Mouse (Mus musculus) neural tube, embryonic 12.5 days (tissue): Measurements from ENCODE around the gene Slc22a14. TPM values are rescaled to one million over a fixed set of nuclear protein-coding genes. Genes with fewer than 3 reads are reported as not detected.

ENCODE experiments used
- ATAC-seq: fragments of 200-750 bp; cut with Nextera tagmentation; 2 replicates; pipeline ENCODE4 v1.8.0; 2017; ENCODE audit warnings: low read depth, mild to moderate bottlenecking, moderate TSS enrichment, moderate library complexity; ENCODE audit not compliant: low FRiP score
- H3K27ac ChIP-seq: fragments of 300-500 bp; sonication (generic); 2 replicates; pipeline ENCODE4 v1.5.1; 2016
- H3K27me3 ChIP-seq: fragments of 300-500 bp; sonication (generic); replicated peaks from 2 replicates; pipeline ENCODE4 v1.6.1; 2016; ENCODE audit warnings: mild to moderate bottlenecking
- H3K36me3 ChIP-seq: fragments of 300-500 bp; sonication (generic); 2 replicates; pipeline ENCODE4 v1.6.1; 2016; ENCODE audit warnings: mild to moderate bottlenecking
- H3K4me1 ChIP-seq: fragments of 300-500 bp; sonication (generic); 2 replicates; pipeline ENCODE4 v1.6.1; 2016
- H3K4me2 ChIP-seq: fragments of 300-500 bp; sonication (generic); replicated peaks from 2 replicates; pipeline ENCODE4 v1.6.1; 2016; ENCODE audit warnings: mild to moderate bottlenecking
- H3K4me3 ChIP-seq: fragments of 300-500 bp; sonication (generic); 2 replicates; pipeline ENCODE4 v1.5.1; 2016
- H3K9ac ChIP-seq: fragments of 300-500 bp; sonication (generic); 2 replicates; pipeline ENCODE4 v1.6.1; 2016; ENCODE audit warnings: mild to moderate bottlenecking
- H3K9me3 ChIP-seq: fragments of 300-500 bp; sonication (generic); 2 replicates; pipeline ENCODE4 v1.6.1; 2016; ENCODE audit warnings: mild to moderate bottlenecking
- WGBS: fragments of 180-500 bp; shearing (Covaris S2); methylation state at CpG from one replicate; pipeline ENCODE4 v1.1.7; 2016; 5-methylcytosine and 5-hydroxymethylcytosine counted together
- polyA plus RNA-seq: library from polyadenylated mRNA; unstranded; fragments of >200 nt; fragmentation: Nextera tagmentation; extraction: Ambion mirVana; gene quantifications from 2 replicates; pipeline ENCODE4 v1.2.1, GENCODE M21; 2016

The Slc22a14 gene
- polyA plus RNA-seq, 1 experiment from 2014 or later: not detected

- no peaks in the 10 kb centered on the region for H3K27me3 ChIP-seq
- 89% methylated on average over 7 of the region's 7 CpGs for WGBS
- H3K9me3 ChIP-seq: no peaks in the 10 kb centered on the region
- no peaks in the 10 kb centered on the region for H3K4me1 ChIP-seq
- no peak for ATAC-seq
- H3K27ac ChIP-seq: no peak overlapping the region
- no peaks in the 10 kb centered on the region for H3K36me3 ChIP-seq
- H3K4me3 ChIP-seq: no peak overlapping the region
- no peak overlapping the region for H3K9ac ChIP-seq
- no peak overlapping the region for H3K4me2 ChIP-seq
These were observed 200.6 kb downstream of the Slc22a14 start for GRCm38 (mm10) chr9:119164743-119165142.

GRCm38 (mm10) chr9:119160689-119161088, 204.7 kb downstream of the Slc22a14 start:
- H3K4me2 ChIP-seq: no peak overlapping the region
- no peak for ATAC-seq
- WGBS: 88% methylated on average over 3 of the region's 3 CpGs
- no peak overlapping the region for H3K9ac ChIP-seq
- no peaks in the 10 kb centered on the region for H3K4me1 ChIP-seq
- no peak overlapping the region for H3K4me3 ChIP-seq
- peaks cover 17% of the 10 kb centered on the region for H3K27me3 ChIP-seq
- no peaks in the 10 kb centered on the region for H3K9me3 ChIP-seq
- H3K27ac ChIP-seq: no peak overlapping the region
- no peaks in the 10 kb centered on the region for H3K36me3 ChIP-seq

GRCm38 (mm10) chr9:119158861-119159260, 206.5 kb downstream of the Slc22a14 start, which contains the start of gene Gm47289:
TSS of gene Gm47289 (plus strand) at chr9:119159161.
- WGBS: 62% methylated on average over 4 of the region's 4 CpGs
- no peaks in the 10 kb centered on the region for H3K36me3 ChIP-seq
- H3K9ac ChIP-seq: no peak within 1 kb of the TSS
- peaks cover 20% of the 10 kb centered on the region for H3K27me3 ChIP-seq
- H3K9me3 ChIP-seq: no peaks in the 10 kb centered on the region
- no peak within 1 kb of the TSS for H3K27ac ChIP-seq
- H3K4me1 ChIP-seq: no peaks in the 10 kb centered on the region
- H3K4me3 ChIP-seq: no peak within 1 kb of the TSS
- no peak for ATAC-seq
- no peak within 1 kb of the TSS for H3K4me2 ChIP-seq

- no peaks in the 10 kb centered on the region for H3K9me3 ChIP-seq
- no peaks in the 10 kb centered on the region for H3K4me1 ChIP-seq
- H3K27me3 ChIP-seq: peaks cover 20% of the 10 kb centered on the region
- 1% methylated on average over 64 of the region's 65 CpGs for WGBS
- peak within 1 kb of the TSS; percentile 49 for H3K4me3 ChIP-seq
- H3K27ac ChIP-seq: no peak within 1 kb of the TSS
- peak within 1 kb of the TSS; percentile 74 for H3K4me2 ChIP-seq
- peak; percentile 89 for ATAC-seq
- no peaks in the 10 kb centered on the region for H3K36me3 ChIP-seq
- peak within 1 kb of the TSS; percentile 56 for H3K9ac ChIP-seq
These were observed 208.8 kb downstream of the Slc22a14 start, which contains the start of gene Acaa1b for GRCm38 (mm10) chr9:119156278-119157201. TSS of gene Acaa1b (minus strand) at chr9:119157093.

- WGBS: 54% methylated on average over 7 of the region's 7 CpGs
- Histone ChIP-seq H3K4me2 (peak overlapping the region; percentile 74), H3K36me3 (no peaks in the 10 kb centered on the region), H3K9me3 (no peaks in the 10 kb centered on the region), H3K4me3 (no peak overlapping the region), H3K27me3 (peaks cover 20% of the 10 kb centered on the region), H3K9ac (no peak overlapping the region), H3K27ac (no peak overlapping the region), H3K4me1 (no peaks in the 10 kb centered on the region)
- ATAC-seq: no peak
These were observed 209.5 kb downstream of the Slc22a14 start for GRCm38 (mm10) chr9:119155826-119156225.

- Histone ChIP-seq H3K27me3 (peaks cover 20% of the 10 kb centered on the region), H3K36me3 (no peaks in the 10 kb centered on the region), H3K27ac (no peak overlapping the region), H3K9ac (no peak overlapping the region), H3K4me1 (no peaks in the 10 kb centered on the region), H3K9me3 (no peaks in the 10 kb centered on the region), H3K4me2 (no peak overlapping the region), H3K4me3 (no peak overlapping the region)
- WGBS: 85% methylated on average over 8 of the region's 8 CpGs
- ATAC-seq: no peak
These were observed 209.9 kb downstream of the Slc22a14 start for GRCm38 (mm10) chr9:119155416-119155815.

GRCm38 (mm10) chr9:119151751-119152150, 213.6 kb downstream of the Slc22a14 start:
- ATAC-seq: no peak
- Histone ChIP-seq H3K27ac (no peak overlapping the region), H3K9me3 (no peaks in the 10 kb centered on the region), H3K36me3 (no peaks in the 10 kb centered on the region), H3K4me3 (no peak overlapping the region), H3K27me3 (peaks cover 8% of the 10 kb centered on the region), H3K4me2 (no peak overlapping the region), H3K4me1 (0 out of 2 replicates have a peak, but pooled peaks cover under 1% of the 10 kb centered on the region), H3K9ac (no peak overlapping the region)
- 60% methylated on average over 2 of the region's 2 CpGs for WGBS

GRCm38 (mm10) chr9:119149601-119150000, 215.8 kb downstream of the Slc22a14 start:
- Histone ChIP-seq H3K4me1 (0 out of 2 replicates have a peak, but pooled peaks cover 3% of the 10 kb centered on the region), H3K27ac (no peak overlapping the region), H3K4me3 (no peak overlapping the region), H3K9ac (no peak overlapping the region), H3K27me3 (no peaks in the 10 kb centered on the region), H3K9me3 (no peaks in the 10 kb centered on the region), H3K36me3 (no peaks in the 10 kb centered on the region), H3K4me2 (no peak overlapping the region)
- ATAC-seq: no peak
- WGBS: 31% methylated on average over 5 of the region's 5 CpGs

GRCm38 (mm10) chr9:119146098-119146770, 219.1 kb downstream of the Slc22a14 start:
- Histone ChIP-seq H3K4me1 (0 out of 2 replicates have a peak, but pooled peaks cover 3% of the 10 kb centered on the region), H3K27me3 (no peaks in the 10 kb centered on the region), H3K4me3 (no peak overlapping the region), H3K4me2 (no peak overlapping the region), H3K9ac (no peak overlapping the region), H3K27ac (no peak overlapping the region), H3K36me3 (no peaks in the 10 kb centered on the region), H3K9me3 (no peaks in the 10 kb centered on the region)
- 83% methylated on average over 13 of the region's 13 CpGs for WGBS
- ATAC-seq: no peak

GRCm38 (mm10) chr9:119145638-119146037, 219.7 kb downstream of the Slc22a14 start:
- H3K27me3 ChIP-seq: no peaks in the 10 kb centered on the region
- H3K4me1 ChIP-seq: 0 out of 2 replicates have a peak, but pooled peaks cover 3% of the 10 kb centered on the region
- H3K4me3 ChIP-seq: no peak overlapping the region
- ATAC-seq: no peak
- no peaks in the 10 kb centered on the region for H3K36me3 ChIP-seq
- H3K9me3 ChIP-seq: no peaks in the 10 kb centered on the region
- 76% methylated on average over 6 of the region's 6 CpGs for WGBS
- H3K4me2 ChIP-seq: no peak overlapping the region
- no peak overlapping the region for H3K9ac ChIP-seq
- H3K27ac ChIP-seq: no peak overlapping the region

- no peak overlapping the region for H3K4me2 ChIP-seq
- 60% methylated on average over 10 of the region's 10 CpGs for WGBS
- no peaks in the 10 kb centered on the region for H3K27me3 ChIP-seq
- H3K9me3 ChIP-seq: no peaks in the 10 kb centered on the region
- no peak for ATAC-seq
- no peak overlapping the region for H3K4me3 ChIP-seq
- no peak overlapping the region for H3K27ac ChIP-seq
- H3K36me3 ChIP-seq: no peaks in the 10 kb centered on the region
- 0 out of 2 replicates have a peak, but pooled peaks cover 3% of the 10 kb centered on the region for H3K4me1 ChIP-seq
- H3K9ac ChIP-seq: no peak overlapping the region
These were observed 220.2 kb downstream of the Slc22a14 start for GRCm38 (mm10) chr9:119145137-119145536.

- Histone ChIP-seq H3K4me3 (no peak overlapping the region), H3K27me3 (no peaks in the 10 kb centered on the region), H3K4me2 (no peak overlapping the region), H3K4me1 (0 out of 2 replicates have a peak, but pooled peaks cover 3% of the 10 kb centered on the region), H3K9ac (no peak overlapping the region), H3K36me3 (no peaks in the 10 kb centered on the region), H3K9me3 (no peaks in the 10 kb centered on the region), H3K27ac (no peak overlapping the region)
- ATAC-seq: no peak
- WGBS: 90% methylated on average over 8 of the region's 8 CpGs
These were observed 220.7 kb downstream of the Slc22a14 start for GRCm38 (mm10) chr9:119144696-119145095.
